Mouse (Mus musculus) MEL (cell line): Measurements from ENCODE around the gene Ablim2. TPM values are rescaled to one million over a fixed set of nuclear protein-coding genes. Genes with fewer than 3 reads are reported as not detected.

ENCODE experiments used
- DNase-seq: peaks from one replicate; pipeline ENCODE4 v3.0.0; 2011; ENCODE audit warnings: low read depth, low spot score
- H3K27ac ChIP-seq: 2 replicates; pipeline ENCODE4 v1.5.1; 2012; ENCODE audit warnings: low read depth, mild to moderate bottlenecking, control low read depth, low read length, moderate library complexity; ENCODE audit not compliant: control insufficient read depth
- H3K27me3 ChIP-seq, 2 experiments: fragments of 150-350 bp in 1 of 2; sonication (generic) in 1 of 2; 2 replicates each; pipeline ENCODE4 v1.6.1; 2012; ENCODE audit warnings: low read length in 2 of 2, mild to moderate bottlenecking in 2 of 2, improper control_type of control experiment in 1 of 2, moderate library complexity in 1 of 2; ENCODE audit not compliant: insufficient read depth in 2 of 2, control insufficient read depth in 1 of 2
- H3K36me3 ChIP-seq, 2 experiments: 2 replicates each; pipeline ENCODE4 v1.6.1; 2012 to 2014; ENCODE audit warnings: low read length in 2 of 2, improper control_type of control experiment in 1 of 2, inconsistent platforms in 1 of 2, mild to moderate bottlenecking in 1 of 2; ENCODE audit not compliant: insufficient read depth in 2 of 2, control insufficient read depth in 1 of 2
- H3K4me1 ChIP-seq, 2 experiments: fragments of 150-350 bp in 1 of 2; sonication (generic) in 1 of 2; 2 replicates each; pipeline ENCODE4 v1.6.1; 2012; ENCODE audit warnings: low read length in 2 of 2, improper control_type of control experiment in 1 of 2, mild to moderate bottlenecking in 1 of 2; ENCODE audit not compliant: insufficient read depth in 2 of 2, control insufficient read depth in 1 of 2
- H3K4me3 ChIP-seq, 2 experiments: fragments of 150-350 bp in 1 of 2; sonication (generic) in 1 of 2; 2 replicates each; pipeline ENCODE4 v1.5.1; 2012; ENCODE audit warnings: low read depth in 2 of 2, low read length in 2 of 2, mild to moderate bottlenecking in 2 of 2, moderate library complexity in 2 of 2, control low read depth in 1 of 2, improper control_type of control experiment in 1 of 2; ENCODE audit not compliant: control insufficient read depth in 1 of 2, insufficient read depth in 1 of 2
- H3K79me2 ChIP-seq: 2 replicates; pipeline ENCODE4 v1.6.1; 2012; ENCODE audit warnings: mild to moderate bottlenecking, low read length, moderate library complexity; ENCODE audit not compliant: control insufficient read depth, poor library complexity, insufficient read depth
- H3K9ac ChIP-seq: 2 replicates; pipeline ENCODE4 v1.6.1; 2012; ENCODE audit warnings: low read depth, mild to moderate bottlenecking, control low read depth, low read length, moderate library complexity; ENCODE audit not compliant: control insufficient read depth, poor library complexity, severe bottlenecking
- H3K9me3 ChIP-seq: fragments of 150-350 bp; sonication (generic); replicated peaks from 2 replicates; pipeline ENCODE4 v1.6.1; 2012; ENCODE audit warnings: mild to moderate bottlenecking, low read length, improper control_type of control experiment, moderate library complexity; ENCODE audit not compliant: insufficient read depth
- BHLHE40 ChIP-seq: IDR thresholded peaks from 2 replicates; pipeline ENCODE4 v1.6.1; 2012; ENCODE audit warnings: low read depth, mild to moderate bottlenecking, inconsistent platforms, low read length, improper control_type of control experiment, borderline replicate concordance
- ETS1 ChIP-seq: IDR thresholded peaks from 2 replicates; pipeline ENCODE4 v1.6.1; 2012; ENCODE audit warnings: low read depth, mild to moderate bottlenecking, inconsistent platforms, low read length, improper control_type of control experiment, moderate library complexity
- JUND ChIP-seq: IDR thresholded peaks from 2 replicates; pipeline ENCODE4 v1.6.1; 2011; ENCODE audit warnings: low read depth, mild to moderate bottlenecking, improper control_type of control experiment, low read length
- MEF2A ChIP-seq: IDR thresholded peaks from 2 replicates; pipeline ENCODE4 v1.6.1; 2014; ENCODE audit warnings: low read depth, mild to moderate bottlenecking, inconsistent platforms, low read length, improper control_type of control experiment; ENCODE audit not compliant: poor library complexity, insufficient replicate concordance, severe bottlenecking; ENCODE audit errors: extremely low read depth
- NELFE ChIP-seq: IDR thresholded peaks from 2 replicates; pipeline ENCODE4 v1.6.1; 2011; ENCODE audit warnings: low read depth, low read length, improper control_type of control experiment
- USF1 ChIP-seq: IDR thresholded peaks from 2 replicates; pipeline ENCODE4 v1.6.1; 2014; ENCODE audit warnings: low read depth, mild to moderate bottlenecking, inconsistent platforms, low read length, improper control_type of control experiment, moderate library complexity
- ZMIZ1 ChIP-seq: IDR thresholded peaks from 2 replicates; pipeline ENCODE4 v1.6.1; 2012; ENCODE audit warnings: low read depth, mild to moderate bottlenecking, inconsistent platforms, low read length, improper control_type of control experiment, moderate library complexity
- polyA plus RNA-seq, 2 experiments: library from polyadenylated mRNA; stranded (reverse) in 1 of 2; unstranded in 1 of 2; fragments of >175 nt in 1 of 2; fragments of >200 nt in 1 of 2; gene quantifications; 2 replicates each; pipeline versions ENCODE4 v1.2.1 to v1.2.4; 2012; ENCODE audit warnings: low replicate concordance in 2 of 2, low read depth in 1 of 2; ENCODE audit not compliant: insufficient read length in 2 of 2, insufficient read depth in 1 of 2, missing spikeins in 1 of 2
- total RNA-seq: library from RNA; depleted of rRNA; stranded (reverse); fragments of 300-350 nt; gene quantifications from 2 replicates; pipeline ENCODE4 v1.2.3, GENCODE M21; 2012; rRNA removed

Ablim2 gene
- total and polyA plus RNA-seq, 3 experiments: not detected

DNA sequence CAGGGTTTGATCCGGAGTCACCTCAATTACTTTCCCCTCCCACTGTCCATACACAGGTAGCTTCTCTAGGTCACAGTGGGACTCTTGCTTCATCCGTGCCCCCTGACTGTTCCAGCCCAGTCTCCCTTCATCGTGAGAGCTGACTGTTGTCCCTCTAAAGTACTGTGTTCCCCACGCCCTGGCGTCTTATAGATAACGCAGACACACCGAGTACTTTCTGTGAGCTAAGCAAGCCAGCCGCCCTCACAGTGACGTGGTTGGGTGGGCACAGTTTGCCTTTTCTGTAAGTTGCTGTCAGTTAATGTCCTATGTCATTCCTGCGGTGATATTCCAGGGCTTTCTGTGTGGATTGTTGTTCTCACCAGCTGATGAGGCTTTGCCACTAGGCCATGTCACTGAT is 175.4 kb downstream of the Ablim2 start:
- Histone ChIP-seq H3K27me3 (no peaks in the 10 kb centered on the region), H3K4me3 (no peak overlapping the region), H3K9ac (no peak overlapping the region), H3K79me2 (no peaks in the 10 kb centered on the region), H3K36me3 (no peaks in the 10 kb centered on the region), H3K9me3 (no peaks in the 10 kb centered on the region), H3K4me1 (no peaks in the 10 kb centered on the region), H3K27ac (no peak overlapping the region)
- DNase-seq: no peak
- no peak for TF ChIP-seq NELFE
- no peak for TF ChIP-seq ETS1
- TF ChIP-seq JUND: no peak
- no peak for TF ChIP-seq USF1
- no peak for TF ChIP-seq ZMIZ1
- no peak for TF ChIP-seq BHLHE40
- no peak for TF ChIP-seq MEF2A

Other genes with a start within 250 kb of the Ablim2 start
- gene Cpz, start 232.2 kb upstream of the Ablim2 start, total RNA-seq: not detected in 2 replicates
- gene Cpz, start 232.2 kb upstream of the Ablim2 start, polyA plus RNA-seq: under 1 TPM in 1 of 2 experiments, not detected in 1; 0.10 TPM
- 13.1 and 16.6 TPM in 2 replicates for gene Trmt44, start 182.8 kb upstream of the Ablim2 start, total RNA-seq
- gene Trmt44, start 182.8 kb upstream of the Ablim2 start, polyA plus RNA-seq: 10 to 100 TPM in 1 of 2 experiments, not detected in 1; 14.3 TPM
- 3.9 and 6.5 TPM in 2 replicates for gene Acox3, start 174.8 kb upstream of the Ablim2 start, total RNA-seq
- 10 to 100 TPM in 1 of 2 experiments, not detected in 1; 11.4 TPM for gene Acox3, start 174.8 kb upstream of the Ablim2 start, polyA plus RNA-seq
- not detected in 2 replicates for gene Htra3, start 78.1 kb upstream of the Ablim2 start, total RNA-seq
- not detected for gene Htra3, start 78.1 kb upstream of the Ablim2 start, polyA plus RNA-seq
- not detected in 2 replicates for gene Sh3tc1, start 17.9 kb upstream of the Ablim2 start, total RNA-seq
- gene Sh3tc1, start 17.9 kb upstream of the Ablim2 start, polyA plus RNA-seq: not detected
- 0.04 TPM in 1 of 2 replicates, not detected in the other for gene Afap1, start 135.4 kb downstream of the Ablim2 start, total RNA-seq
- gene Afap1, start 135.4 kb downstream of the Ablim2 start, polyA plus RNA-seq: under 1 TPM in 1 of 2 experiments, not detected in 1; 0.03 TPM